Mouse (Mus musculus) MEL (cell line): ENCODE results near the gene Cfh.
A peak's percentile ranks its signal among the peaks of the same experiment; 100 is the strongest.

Source experiments
- CHD1 ChIP-seq: IDR thresholded peaks from 2 replicates; pipeline ENCODE4 v1.6.1; 2012; ENCODE audit warnings: low read depth, mild to moderate bottlenecking, inconsistent platforms, low read length, improper control_type of control experiment
- CHD2 ChIP-seq: IDR thresholded peaks from 2 replicates; pipeline ENCODE4 v1.6.1; 2011; ENCODE audit warnings: low read length, improper control_type of control experiment
- CTCF ChIP-seq, 3 experiments: IDR thresholded peaks in 2 of 3; conservative IDR thresholded peaks in 1 of 3; 2 replicates each; pipeline ENCODE4 v1.5.1; 2011 to 2012; ENCODE audit warnings: low read length in 3 of 3, low read depth in 2 of 3, mild to moderate bottlenecking in 2 of 3, improper control_type of control experiment in 1 of 3, inconsistent platforms in 1 of 3, mixed read lengths in 1 of 3, moderate library complexity in 1 of 3; ENCODE audit not compliant: control insufficient read depth in 1 of 3, insufficient read depth in 1 of 3, poor library complexity in 1 of 3, severe bottlenecking in 1 of 3
- ELF1 ChIP-seq: IDR thresholded peaks from 2 replicates; pipeline ENCODE4 v1.6.1; 2014; ENCODE audit warnings: low read depth, mild to moderate bottlenecking, inconsistent platforms, low read length, improper control_type of control experiment, moderate library complexity
- ETS1 ChIP-seq: IDR thresholded peaks from 2 replicates; pipeline ENCODE4 v1.6.1; 2012; ENCODE audit warnings: low read depth, mild to moderate bottlenecking, inconsistent platforms, low read length, improper control_type of control experiment, moderate library complexity
- NRF1 ChIP-seq: IDR thresholded peaks from 2 replicates; pipeline ENCODE4 v1.6.1; 2014; ENCODE audit warnings: low read depth, mild to moderate bottlenecking, inconsistent platforms, low read length, improper control_type of control experiment, moderate library complexity; ENCODE audit not compliant: poor library complexity, insufficient read depth, severe bottlenecking
- POLR2A ChIP-seq, 2 experiments: IDR thresholded peaks; 2 replicates each; pipeline ENCODE4 v1.6.1; 2011 to 2012; ENCODE audit warnings: low read length in 2 of 2, mild to moderate bottlenecking in 2 of 2, control low read depth in 1 of 2, improper control_type of control experiment in 1 of 2, low read depth in 1 of 2, moderate library complexity in 1 of 2; ENCODE audit not compliant: control insufficient read depth in 1 of 2, insufficient read depth in 1 of 2, poor library complexity in 1 of 2
- TAL1 ChIP-seq: IDR thresholded peaks from 2 replicates; pipeline ENCODE4 v1.6.1; 2012; ENCODE audit warnings: mild to moderate bottlenecking, inconsistent platforms, low read length, moderate library complexity, mixed read lengths
- USF1 ChIP-seq: IDR thresholded peaks from 2 replicates; pipeline ENCODE4 v1.6.1; 2014; ENCODE audit warnings: low read depth, mild to moderate bottlenecking, inconsistent platforms, low read length, improper control_type of control experiment, moderate library complexity
- ZC3H11A ChIP-seq: IDR thresholded peaks from 2 replicates; pipeline ENCODE4 v1.6.1; 2012; ENCODE audit warnings: low read depth, mild to moderate bottlenecking, inconsistent platforms, low read length, improper control_type of control experiment
- ZKSCAN1 ChIP-seq: IDR thresholded peaks from 2 replicates; pipeline ENCODE4 v1.6.1; 2012; ENCODE audit warnings: low read depth, mild to moderate bottlenecking, inconsistent platforms, low read length, improper control_type of control experiment, moderate library complexity

GRCm38 (mm10) chr1:140171581-140172154, 11.9 kb downstream of the Cfh start:
- TF ChIP-seq CTCF (IDR thresholded peaks at IDR 0.05 in 2 of 3, conservative IDR thresholded peaks at IDR 0.05 in 1 of 3; ENCODE audit: control insufficient read depth in 1 of 3, insufficient read depth in 1 of 3, low read depth in 2 of 3, low read length in 3 of 3, poor library complexity in 1 of 3, severe bottlenecking in 1 of 3), result peak; percentile 14 to 91 (median 17); a peak in 3 of 6 replicates
- no peak for TF ChIP-seq NRF1
- TF ChIP-seq CHD1, result no peak
- TF ChIP-seq USF1, result no peak
- no peak for TF ChIP-seq CHD2
- TF ChIP-seq ZKSCAN1, result no peak
- no peak for TF ChIP-seq POLR2A (IDR thresholded peaks at IDR 0.05; ENCODE audit: control insufficient read depth in 1 of 2, insufficient read depth in 1 of 2, low read depth in 1 of 2, low read length in 2 of 2, poor library complexity in 1 of 2)
- TF ChIP-seq TAL1, result no peak
- TF ChIP-seq ELF1, result no peak
- no peak for TF ChIP-seq ETS1
- TF ChIP-seq ZC3H11A, result peak; percentile 98
